Mouse (Mus musculus): ENCODE data around the gene Syt2.

DNA sequence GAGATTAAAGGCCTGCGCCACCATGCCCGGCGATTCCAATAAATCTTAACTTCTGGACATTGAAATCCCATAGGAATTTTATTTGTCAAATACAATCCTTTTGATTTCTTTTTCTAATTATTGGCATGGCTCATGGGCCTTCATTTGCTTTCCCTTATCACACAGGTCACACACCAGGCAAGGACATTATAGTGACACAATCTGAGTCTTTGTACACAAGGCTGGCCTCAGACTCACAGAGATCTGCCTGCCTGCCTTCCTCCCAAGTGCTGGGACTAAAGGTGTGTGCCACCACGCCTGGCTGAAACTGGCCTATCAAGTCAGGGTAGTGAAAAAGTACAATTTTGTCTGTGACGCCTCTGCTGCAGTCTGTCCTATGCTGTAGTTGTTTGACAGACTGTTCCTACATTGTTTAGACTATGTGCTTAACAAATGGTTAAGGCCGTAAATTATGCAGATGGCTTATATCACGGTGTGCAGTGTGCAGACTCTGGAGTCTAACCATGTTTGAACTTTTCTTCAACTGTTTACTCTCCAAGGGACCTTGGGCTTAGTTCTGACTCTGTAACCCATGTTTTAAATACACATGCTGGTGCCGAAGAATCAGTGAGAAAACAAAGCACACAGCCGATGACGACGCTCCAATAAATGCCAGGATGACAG, 117.4 kb downstream of the Syt2 start:
- TF ChIP-seq EP300 (IDR thresholded peaks at IDR 0.05; ENCODE audit: low read depth) (no peak), CTCF (IDR thresholded peaks at IDR 0.05; ENCODE audit: low read depth) (no peak)

Data from liver, embryonic 14.5 days (tissue).